Mouse (Mus musculus): ENCODE results near the gene Catsperg1.
A peak's percentile ranks its signal among the peaks of the same experiment; 100 is the strongest.
"Not testable (repeated sequence)": the region's sequence is repeated elsewhere in the genome, so short reads cannot be mapped to it uniquely, and the experiment has no call there.

The Catsperg1 gene

DNA sequence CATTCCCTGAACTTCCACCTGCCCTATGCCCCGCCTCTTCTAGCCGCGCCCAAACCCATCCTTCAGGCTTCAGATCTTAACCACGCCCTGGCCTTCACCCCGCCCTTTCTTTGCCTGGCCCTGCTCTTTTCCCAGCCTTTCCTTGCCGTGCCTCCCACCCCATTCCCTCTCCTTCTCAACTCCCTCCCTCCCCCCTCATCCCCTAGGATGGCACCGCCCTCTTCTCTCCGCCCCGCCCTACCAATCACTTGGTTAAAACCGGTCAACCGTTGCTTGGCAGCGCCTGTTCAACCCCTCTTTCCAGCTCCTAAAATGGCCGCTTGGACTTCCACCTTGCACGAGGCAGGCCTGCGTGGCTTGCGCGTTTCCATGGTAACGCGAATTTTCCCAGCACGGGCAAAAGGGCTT lies at the start of gene Catsperg1:
TSS of gene Catsperg1 (minus strand) at position 361 of the 408 bp plus-strand sequence.
- DNase-seq: peak; percentile 42

DNA sequence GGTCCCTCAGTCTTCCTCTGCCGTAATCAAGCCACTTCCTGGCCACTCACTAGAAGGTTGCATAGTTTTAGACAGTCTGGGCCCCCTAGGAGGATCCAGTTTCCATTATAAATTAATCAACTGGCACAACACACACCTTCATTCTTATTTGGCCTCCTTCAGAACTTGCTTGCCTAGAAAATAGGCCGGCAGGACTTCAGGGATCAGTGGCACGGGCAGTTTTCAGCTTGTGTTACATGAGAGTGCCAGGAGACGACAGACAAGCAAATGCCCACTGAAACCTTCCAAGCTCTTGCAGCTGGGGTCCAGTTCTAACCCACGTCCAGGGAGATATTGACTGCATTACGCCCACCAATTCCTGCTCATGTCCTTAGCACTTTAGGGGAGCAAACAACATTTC lies 48.3 kb upstream of the Catsperg1 start:
- DNase-seq: no peak

DNA sequence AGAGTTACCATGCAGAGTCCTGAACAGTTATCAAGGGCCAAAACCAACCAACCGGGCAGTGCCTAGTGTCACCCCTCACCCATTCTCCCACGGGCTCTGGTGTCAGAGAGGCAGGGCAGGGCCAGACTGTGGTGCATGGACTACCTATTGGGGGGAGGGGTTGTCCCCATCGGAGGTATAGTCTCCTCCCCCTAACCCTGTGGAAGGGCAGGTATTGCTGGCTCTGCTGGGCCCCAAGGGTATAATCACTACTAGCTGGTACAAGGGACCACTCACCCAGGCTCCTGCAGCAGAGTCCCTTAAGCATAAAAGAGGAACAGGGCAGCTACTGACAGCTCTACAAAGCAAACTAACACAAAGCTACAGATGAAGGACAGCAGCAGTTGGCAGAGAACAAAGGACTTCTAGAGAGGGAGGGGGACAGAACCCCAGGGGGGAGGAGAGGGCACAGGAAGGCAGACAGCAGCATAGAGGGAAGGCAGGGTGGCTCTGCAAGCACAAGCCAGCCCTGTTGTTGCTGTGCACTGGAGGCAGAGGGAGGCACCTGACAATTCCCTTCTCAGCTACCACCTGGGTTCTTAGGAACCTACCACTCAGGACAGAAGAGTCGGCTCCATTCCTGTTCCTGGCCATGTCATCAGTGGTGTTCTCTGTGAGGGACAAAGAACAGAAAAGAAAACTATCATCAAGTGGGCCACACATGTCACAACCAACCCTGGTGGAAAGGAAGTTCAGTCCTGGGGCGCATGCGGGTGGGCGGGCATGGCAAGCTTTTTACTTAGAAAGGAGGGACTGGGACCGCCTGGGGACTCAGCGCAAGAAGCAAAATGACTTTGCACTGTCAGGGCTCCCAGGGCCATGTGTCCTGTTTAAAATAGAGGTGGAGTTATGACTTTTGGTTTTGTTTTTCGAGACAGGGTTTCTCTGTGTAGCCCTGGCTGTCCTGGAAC lies 46.2 kb upstream of the Catsperg1 start:
- no peak for DNase-seq

DNA sequence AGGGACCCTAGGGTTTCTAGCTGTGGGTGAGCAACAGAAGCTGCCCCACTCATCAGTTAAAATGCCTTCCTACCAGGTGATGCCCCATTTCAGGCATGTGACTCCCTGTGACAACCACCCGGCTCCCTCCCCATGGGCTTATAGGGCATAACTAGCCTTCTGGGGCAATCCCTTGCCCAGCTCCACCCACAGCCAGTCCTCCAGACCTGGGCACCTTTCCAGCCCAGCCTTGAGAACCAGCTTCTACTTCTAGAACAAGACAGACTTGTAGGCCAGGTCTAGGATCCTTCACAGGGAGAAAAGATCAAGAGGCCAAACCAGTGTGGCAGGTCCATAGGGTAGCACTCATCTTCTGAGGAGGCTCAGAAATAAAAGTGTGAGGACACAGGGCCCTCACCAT lies 43.5 kb upstream of the Catsperg1 start:
- no peak for DNase-seq

DNA sequence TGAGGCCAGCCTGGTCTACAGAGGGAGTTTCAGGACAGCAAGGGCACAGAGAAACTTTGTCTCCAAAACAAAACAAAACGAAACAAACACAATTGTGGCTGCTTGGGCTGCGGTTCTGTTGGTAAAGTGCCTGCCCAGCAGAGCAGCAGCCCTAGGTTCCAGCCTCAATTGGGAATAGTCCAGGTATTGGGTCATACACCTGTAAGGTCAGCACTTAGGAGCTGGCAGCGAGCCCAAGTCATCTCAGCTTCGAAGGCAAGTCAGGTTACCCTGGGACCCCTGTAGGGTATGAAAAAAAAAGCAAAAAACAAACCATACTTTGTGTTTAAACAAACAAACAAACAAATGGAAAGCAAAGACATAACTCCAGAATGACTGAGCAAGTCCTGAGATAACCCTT lies 42.0 kb upstream of the Catsperg1 start:
- no peak for DNase-seq

DNA sequence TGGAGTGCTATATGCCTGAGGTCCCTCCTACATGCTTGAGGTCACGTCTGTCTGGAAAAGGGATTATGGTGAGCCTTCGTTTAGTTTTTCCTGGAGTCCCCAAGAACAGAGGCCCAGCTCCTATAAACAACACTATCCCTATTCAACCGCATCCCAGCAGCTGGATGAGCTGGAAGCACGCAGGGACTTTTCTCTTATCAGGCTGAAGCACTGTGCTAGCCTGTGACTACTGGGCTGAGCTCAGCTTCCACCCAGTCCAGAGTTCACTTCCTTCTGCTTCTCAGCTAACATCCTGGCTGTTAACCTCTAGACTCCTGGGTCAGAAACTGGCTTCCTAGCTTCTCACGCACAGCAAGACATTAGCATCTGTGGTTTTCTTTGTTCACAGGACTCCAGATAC lies 40.0 kb upstream of the Catsperg1 start:
- no peak for DNase-seq

DNA sequence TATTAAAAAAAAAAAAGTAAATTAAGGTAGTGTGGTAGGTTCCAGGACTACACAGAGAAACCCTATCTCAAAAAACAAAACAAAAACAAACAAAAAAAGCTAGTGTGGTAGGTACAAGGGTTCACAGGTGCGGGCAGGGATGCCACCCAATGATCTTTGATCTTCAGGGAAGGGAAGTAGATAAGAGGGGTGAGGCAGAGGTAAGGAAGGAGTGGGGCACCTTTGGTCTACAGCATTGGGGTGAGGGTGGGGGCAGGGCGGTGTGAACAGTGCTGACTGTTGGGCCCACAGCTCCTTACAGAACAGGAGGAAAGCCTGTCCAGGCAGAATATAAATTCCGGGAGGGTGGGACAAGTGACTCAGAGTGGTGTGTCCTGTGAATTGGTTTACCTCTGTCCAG lies 37.3 kb upstream of the Catsperg1 start:
- DNase-seq: no peak

DNA sequence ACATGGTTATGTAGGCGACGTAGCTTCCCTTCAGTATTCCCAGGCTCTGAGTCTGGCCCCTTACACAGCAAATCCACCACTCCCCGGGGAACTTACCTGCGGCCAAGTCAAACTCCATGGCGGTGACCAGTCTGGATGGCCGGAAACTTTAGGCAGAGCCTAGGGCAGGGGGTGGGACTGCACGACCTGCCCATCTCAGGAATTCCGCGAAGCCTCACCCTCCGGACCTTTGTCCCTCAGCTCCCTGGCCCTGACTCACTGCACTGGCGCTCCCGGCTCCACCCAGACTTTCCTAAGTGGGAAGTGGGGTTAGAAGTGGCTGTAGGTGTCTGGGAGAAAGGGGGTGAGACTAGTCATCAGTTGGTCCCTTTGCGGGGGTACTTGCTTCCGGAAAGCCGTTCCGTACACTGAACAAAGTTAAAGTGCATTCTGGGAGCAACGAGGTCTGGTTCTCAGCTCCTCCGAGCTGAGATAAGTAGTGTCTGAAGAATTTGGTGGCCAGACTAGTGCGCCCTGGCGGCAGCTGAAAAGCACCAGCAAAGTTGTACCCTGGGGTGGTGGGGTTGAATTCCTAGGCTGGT lies 34.5 kb upstream of the Catsperg1 start, which contains the start of gene 2200002D01Rik:
TSS of gene 2200002D01Rik (minus strand) at position 206 of the 581 bp plus-strand sequence.
- DNase-seq: no peak

DNA sequence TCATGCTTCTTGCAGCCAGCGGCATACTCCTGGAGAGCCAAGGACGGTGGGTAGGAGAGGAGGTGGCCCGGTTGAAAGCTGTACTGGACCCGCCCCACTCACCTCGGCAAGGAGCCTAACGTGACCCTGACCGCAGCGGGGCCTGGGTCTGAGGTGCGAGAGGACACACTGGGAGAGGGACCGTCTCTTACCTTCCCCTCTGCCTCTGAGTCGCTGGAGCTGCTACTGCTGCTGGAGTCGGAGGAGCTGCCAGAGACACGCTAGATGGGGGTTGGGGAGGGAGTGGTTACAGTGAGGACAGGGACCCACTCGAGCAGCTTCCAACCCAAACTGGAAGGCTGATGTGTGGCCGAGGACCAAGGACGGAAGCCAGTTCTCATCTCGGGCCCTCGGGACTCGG lies 33.9 kb upstream of the Catsperg1 start:
- no peak for DNase-seq

DNA sequence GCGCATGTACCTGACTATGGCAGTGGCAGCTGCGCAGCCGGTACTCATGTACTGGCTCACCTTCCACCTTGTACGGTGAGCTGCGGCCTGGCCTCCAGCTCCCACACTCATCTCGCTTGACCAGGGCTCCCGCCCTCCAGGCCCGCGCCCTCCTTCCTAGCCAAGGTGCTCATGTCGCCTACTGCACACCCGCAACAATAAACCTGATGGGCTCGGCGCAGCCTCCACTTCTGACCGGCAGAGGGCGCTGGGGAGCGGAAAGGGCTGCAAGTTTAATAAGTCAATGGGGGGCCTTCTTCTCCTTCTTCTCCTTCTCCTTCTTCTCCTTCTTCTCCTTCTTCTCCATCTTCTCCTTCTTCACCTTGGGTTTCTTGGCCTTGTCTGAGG lies 33.5 kb upstream of the Catsperg1 start:
- DNase-seq: peak; percentile 82

DNA sequence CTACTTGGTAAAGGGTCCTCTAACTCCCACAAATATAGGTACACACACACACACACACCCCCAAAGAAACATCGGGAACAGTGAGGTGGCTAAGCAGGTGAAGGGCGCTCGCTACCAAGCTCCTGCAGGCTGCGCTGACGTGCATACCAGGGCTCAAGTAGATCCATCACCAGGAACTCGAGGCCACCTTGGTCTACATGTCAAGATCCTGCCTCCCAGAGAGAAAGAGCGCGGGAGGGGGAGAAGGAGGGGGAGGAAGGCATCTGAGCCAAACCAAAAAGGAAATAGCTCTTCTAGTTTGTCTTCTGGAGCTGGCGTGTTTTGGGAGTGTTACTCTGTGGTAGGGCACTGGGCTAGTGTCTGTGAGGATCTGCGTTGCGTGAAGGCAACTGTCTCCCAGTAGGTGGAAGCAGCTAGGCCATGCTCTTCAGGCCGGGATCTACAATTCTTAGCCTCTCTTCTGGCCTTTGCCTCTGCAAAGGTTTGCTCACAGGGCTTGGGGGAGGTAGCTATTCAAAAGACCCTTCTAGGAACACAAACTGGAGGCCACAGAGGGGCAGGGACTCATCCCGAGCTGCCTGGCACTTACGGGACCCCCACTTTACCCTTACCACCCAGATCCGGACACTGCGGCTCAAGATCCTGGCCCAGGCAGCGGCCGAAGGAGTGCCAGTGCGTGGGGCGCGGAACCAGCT lies 32.9 kb upstream of the Catsperg1 start:
- no peak for DNase-seq

DNA sequence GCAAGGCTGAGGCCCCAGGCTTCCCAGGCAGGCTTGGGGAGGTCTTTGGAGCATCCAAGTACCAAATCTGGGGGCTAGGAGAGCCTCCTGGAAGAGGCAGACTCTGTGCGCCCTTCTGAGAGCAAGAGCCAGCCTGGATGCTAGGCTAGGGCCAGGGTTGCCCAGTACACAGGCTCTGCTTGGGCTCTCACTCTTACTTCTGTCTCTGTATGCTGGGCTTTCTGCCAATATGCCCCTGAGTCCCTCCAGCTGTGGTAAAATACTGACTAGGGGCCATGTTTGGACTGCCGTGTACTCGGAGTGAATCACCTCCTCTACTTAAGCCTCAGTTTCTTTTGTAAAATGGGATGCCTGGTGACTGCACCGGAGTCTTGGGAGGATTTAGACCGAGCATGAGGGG lies 32.2 kb upstream of the Catsperg1 start:
- no peak for DNase-seq

DNA sequence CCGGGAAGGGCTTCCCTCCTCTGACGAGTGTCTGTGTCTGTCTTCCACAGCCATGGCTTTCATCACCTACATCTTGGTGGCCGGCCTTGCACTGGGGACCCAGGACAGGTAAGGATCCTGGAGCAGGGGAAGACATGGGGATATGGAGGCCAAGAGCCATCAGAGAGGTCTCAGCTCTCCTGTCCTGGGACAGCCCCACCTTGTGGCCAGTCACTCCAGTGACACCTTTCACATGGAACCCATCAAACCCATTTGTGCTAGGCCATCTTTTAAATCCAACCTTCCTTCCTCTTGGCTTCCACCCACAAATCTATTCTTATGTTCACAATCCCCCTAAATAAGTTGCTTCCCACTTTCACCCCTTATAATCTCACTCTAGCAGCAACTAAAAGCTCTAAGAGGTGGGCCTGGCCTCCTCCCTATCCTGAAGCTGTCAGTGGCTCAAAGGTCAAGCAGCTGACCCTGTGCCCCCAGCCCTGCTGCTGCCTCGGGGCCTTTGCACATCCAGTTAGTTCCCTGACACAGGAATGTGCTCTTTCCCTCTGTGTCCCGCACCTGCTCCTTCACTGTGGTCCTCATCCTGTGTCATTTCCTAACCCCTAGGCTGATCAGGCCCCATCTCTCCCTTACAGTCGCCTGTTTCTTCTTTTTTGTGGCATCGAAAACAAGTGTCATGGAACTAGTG lies 31.0 kb upstream of the Catsperg1 start:
- DNase-seq: no peak

DNA sequence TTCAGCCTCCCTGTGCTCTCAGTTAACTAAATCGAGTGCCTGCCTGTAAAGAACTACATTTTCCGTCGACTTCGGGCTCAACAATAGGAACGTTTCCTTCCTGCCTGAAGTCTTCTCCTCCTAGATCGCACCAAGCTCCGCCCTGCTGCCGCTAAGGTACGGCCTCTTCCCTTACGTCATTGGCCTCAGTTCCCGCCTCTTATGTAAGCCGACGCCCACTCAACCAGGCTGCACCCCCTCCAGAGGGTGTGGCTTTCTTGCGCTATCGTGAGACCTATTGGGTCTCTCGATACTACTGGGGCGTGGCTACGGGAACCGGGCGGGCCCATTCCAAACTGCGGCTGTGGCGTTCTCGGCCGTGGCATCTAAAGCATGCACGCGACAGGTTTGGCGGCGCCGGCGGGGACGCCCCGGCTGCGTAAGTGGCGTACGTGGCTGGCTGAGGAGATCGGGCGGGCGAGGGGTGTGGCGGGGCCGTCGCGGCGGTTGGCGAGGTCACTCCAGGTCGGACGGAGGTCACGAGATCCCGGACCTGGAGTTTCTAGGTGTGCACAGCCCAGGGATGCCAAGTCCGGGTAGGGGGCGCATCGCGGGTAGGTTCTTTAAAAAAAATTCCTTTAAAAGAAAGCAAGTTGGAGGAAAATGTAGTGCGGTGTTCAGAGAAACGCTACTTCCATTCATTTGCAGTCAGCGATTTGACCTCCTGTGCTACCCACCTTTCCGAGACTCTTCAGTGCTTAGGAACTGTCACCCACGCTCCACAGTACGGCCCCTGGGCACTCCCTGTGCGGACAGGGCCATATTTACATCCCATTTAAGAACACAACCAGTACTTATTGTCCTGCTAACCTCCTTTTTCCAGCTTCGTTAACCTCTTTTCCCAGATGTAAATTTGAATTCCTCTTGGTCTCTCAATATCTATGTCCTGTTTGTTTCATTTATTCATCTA lies 24.5 kb upstream of the Catsperg1 start, which contains the start of gene Yif1b:
TSS of gene Yif1b (plus strand) at position 311 of the 949 bp plus-strand sequence.
- peak; percentile 93 for DNase-seq

DNA sequence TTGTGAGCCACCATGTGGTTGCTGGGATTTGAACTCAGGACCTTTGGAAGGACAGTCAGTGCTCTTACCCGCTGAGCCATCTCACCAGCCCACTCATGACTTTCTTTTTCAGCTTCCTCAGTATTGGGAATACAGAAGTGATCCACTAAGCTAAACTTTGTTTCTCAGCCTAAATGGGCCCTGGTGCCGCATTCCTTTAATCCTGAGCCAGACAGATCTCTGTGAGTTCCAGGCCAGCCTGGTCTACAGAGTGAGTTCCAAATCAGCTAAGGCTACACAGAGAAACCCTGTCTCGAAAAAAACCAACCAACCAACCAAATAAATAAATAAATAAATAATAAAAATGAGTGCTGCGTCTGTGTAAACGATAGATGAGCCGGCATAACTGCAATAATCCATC lies 23.8 kb upstream of the Catsperg1 start:
- DNase-seq: not testable (repeated sequence)

DNA sequence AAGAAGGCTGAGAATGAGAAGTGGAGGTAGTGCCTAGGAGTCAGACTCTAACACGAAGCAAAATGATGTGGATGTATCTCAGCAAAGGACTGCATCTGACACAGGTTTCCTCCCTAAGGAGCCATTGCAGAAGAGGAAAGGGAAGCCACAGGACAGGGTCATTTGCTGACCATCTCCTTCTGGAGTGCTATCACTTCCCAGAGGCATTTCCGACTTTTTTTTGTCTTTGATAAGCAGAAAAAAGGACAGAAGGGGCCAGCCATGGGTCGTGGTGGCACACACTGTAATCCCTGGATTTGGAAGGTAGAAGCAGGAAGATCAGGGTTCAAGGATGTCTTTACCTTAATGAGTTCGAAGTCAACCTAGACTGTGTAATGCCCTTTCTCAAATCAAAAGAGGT lies 22.8 kb upstream of the Catsperg1 start:
- DNase-seq: no peak

DNA sequence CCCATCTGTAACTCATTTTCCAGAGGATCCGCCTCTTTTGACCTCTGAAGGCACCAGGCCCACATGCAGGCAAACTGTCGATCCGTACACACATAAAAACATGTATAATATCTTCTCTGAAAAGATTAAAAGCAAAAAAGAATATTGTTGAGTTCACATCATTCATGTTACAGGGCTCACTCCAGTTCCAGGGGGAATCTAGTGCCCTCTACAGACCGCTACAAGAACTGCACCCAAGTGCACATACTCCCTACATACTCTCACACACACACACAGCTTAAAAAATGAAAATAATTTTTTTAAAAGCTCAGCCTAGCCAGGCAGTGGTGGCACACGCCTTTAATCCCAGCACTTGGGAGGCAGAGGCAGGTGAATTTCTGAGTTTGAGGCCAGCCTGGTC lies 20.8 kb upstream of the Catsperg1 start:
- no peak for DNase-seq

DNA sequence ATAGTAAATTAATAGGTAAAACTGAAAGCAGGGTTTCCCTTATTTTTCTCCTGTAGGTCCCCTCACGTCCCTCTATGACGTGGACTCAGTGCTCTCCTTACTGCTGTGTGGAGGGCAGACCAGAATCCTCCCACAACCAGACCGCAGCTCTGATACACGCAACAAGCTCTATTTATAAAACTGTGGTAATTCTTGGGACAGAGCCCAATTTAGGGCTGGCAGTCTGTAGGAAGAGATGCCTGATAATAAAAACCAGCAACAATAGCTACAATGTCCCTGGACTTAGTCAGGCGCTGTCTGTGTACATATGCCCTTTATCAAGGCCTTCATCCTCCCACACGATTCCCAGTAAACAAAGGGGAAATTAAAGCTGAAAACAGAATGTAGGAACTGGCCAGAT lies 19.9 kb upstream of the Catsperg1 start:
- no peak for DNase-seq

DNA sequence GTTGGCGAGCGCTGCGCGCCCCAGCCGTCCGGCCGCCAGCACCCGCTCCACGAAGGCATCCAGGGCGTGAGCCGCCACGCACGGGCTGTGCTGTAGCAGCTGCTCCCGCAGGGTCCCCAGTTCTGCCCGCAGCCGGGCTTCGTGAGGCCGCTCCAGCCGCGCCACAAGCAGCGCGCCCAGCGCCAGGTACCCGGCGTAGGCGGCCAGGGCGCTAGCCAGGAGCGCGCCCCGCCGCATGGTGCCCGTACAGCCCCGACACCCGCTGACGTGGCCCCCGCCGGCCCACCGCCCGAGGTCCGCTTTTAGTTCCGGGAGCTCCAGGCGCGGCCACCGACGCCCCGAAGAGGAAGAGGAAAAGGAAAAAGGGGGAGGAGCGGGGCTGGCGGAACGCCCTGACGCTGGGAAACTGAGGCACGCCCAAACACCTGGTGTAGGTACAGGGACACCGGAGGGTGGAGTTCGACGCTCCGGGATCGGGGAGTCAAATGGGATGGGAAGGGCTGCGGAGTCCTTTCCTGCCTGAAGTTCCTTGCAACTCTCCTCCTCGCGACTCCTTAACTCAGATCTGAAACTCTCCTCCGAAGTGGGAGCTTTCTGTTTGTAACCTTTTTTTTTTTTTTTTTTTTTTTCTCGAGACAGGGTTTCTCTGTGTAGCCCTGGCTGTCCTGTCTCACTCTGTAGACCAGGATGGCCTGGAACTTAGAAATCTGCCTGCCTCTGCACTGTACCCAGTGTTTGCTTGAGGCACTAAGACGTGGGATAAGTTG lies 18.6 kb upstream of the Catsperg1 start, which contains the start of gene Kcnk6:
TSS of gene Kcnk6 (minus strand) at position 269 of the 767 bp plus-strand sequence.
- DNase-seq: no peak

DNA sequence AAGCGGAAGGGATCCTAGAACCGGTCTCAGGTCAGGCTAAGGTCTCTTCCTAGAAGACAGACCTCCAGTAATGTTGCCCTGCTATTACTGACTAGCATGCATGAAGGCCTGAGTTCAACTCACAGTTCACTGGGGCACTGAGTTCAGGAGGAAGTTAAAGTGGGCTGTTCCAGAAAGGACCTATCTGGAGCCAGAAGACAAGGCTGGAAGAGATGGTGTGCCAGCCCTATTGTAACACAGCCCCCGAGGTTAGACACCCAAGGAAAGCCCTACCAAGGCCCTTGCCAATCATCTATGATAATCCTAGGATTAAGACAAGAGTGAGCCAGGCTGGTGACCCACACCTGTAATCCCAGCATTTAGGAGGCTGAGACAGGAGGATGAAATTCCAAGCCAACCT lies 17.7 kb upstream of the Catsperg1 start:
- DNase-seq: no peak

DNA sequence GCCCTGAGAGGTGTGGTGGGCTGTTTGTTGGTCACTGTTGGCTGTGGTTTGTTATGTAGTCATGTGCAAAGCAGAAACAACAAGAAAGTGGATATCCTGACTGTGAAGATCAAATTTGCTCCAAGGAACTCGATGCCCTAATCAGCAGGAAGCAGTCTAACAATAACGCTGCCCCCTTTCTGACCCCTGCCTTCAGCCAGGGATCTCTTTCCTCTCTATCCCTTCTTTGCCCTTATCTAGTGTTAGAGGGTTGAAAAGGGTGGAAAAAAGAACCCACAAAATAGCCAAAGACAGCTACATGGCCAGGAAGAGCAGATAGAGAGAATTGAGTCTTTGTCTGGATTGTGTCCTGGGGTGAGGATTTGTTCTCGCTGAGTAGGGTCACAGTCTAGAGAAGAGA lies 16.7 kb upstream of the Catsperg1 start:
- no peak for DNase-seq

All from right cerebral cortex, postnatal 4 days (tissue).